Mouse (Mus musculus) left cerebral cortex, postnatal 25 days (tissue): ENCODE results near the gene Rasal1. TPM values are rescaled to one million over a fixed set of nuclear protein-coding genes. Genes with fewer than 3 reads are reported as not detected.

Source experiments
- DNase-seq, 2 experiments: peaks; one replicate each; pipeline ENCODE4 v3.0.0; 2022; ENCODE audit warnings: low spot score in 2 of 2, mixed read lengths in 1 of 2
- intact Hi-C: fragments of 180-260 bp; cut with DNase I; formaldehyde crosslinking; loops from one replicate; pipeline ENCODE4 v1.15.1; 2025
- total RNA-seq, 2 experiments: library from RNA; stranded (reverse); gene quantifications; 2 replicates each; pipeline ENCODE4 v1.2.3; 2021

The Rasal1 gene
- 10 to 100 TPM; 81.0 to 82.3 TPM for total RNA-seq

GRCm38 (mm10) chr5:120648569-120649373 lies at the start of gene Rasal1:
Rasal1 (plus strand) TSS chr5:120648812.
- peak; percentile 78 to 92 for DNase-seq
- intact Hi-C loops, result loop anchor here (1.0 to 2.0 kb wide), 2 partner anchors 8 to 28 kb away; no protein-coding TSS in a partner anchor

GRCm38 (mm10) chr5:120599625-120600024 lies 49.0 kb upstream of the Rasal1 start:
- DNase-seq, result no peak
- intact Hi-C loops, result loop anchor here (10.0 kb wide), 1 partner anchor 445 kb away; no protein-coding TSS in a partner anchor

- DNase-seq, result no peak
- intact Hi-C loops, result loop anchor here (10.0 kb wide), 1 partner anchor 446 kb away; no protein-coding TSS in a partner anchor
These were observed 47.5 kb upstream of the Rasal1 start for GRCm38 (mm10) chr5:120600946-120601668.

GRCm38 (mm10) chr5:120602210-120602609 lies 46.4 kb upstream of the Rasal1 start:
- no peak for DNase-seq
- intact Hi-C loops, result loop anchor here (10.0 kb wide), 1 partner anchor 447 kb away; no protein-coding TSS in a partner anchor

GRCm38 (mm10) chr5:120603515-120603914 lies 45.1 kb upstream of the Rasal1 start:
- no peak for DNase-seq
- intact Hi-C loops, result loop anchor here (10.0 kb wide), 1 partner anchor 449 kb away; no protein-coding TSS in a partner anchor

GRCm38 (mm10) chr5:120604839-120605238 lies 43.8 kb upstream of the Rasal1 start:
- intact Hi-C loops, result loop anchor here (1.0 to 10.0 kb wide), 3 partner anchors 48 to 450 kb away; no protein-coding TSS in a partner anchor
- peak; percentile 85 to 86 for DNase-seq

- no peak for DNase-seq
- intact Hi-C loops, result loop anchor here (1.0 to 10.0 kb wide), 3 partner anchors 48 to 450 kb away; no protein-coding TSS in a partner anchor
These were observed 43.4 kb upstream of the Rasal1 start for GRCm38 (mm10) chr5:120605241-120605661.

GRCm38 (mm10) chr5:120605688-120606087 lies 42.9 kb upstream of the Rasal1 start:
- peak; percentile 89 to 94 for DNase-seq
- intact Hi-C loops, result loop anchor here (1.0 to 10.0 kb wide), 3 partner anchors 48 to 451 kb away; no protein-coding TSS in a partner anchor

- intact Hi-C loops, result loop anchor here (5.0 to 10.0 kb wide), 2 partner anchors 49 to 452 kb away; no protein-coding TSS in a partner anchor
- DNase-seq, result no peak
These were observed 41.9 kb upstream of the Rasal1 start for GRCm38 (mm10) chr5:120606590-120607200.

- no peak for DNase-seq
- intact Hi-C loops, result loop anchor here (5.0 to 10.0 kb wide), 2 partner anchors 50 to 453 kb away; no protein-coding TSS in a partner anchor
These were observed 41.3 kb upstream of the Rasal1 start for GRCm38 (mm10) chr5:120607335-120607734.

- DNase-seq, result no peak
- intact Hi-C loops, result loop anchor here (5.0 to 10.0 kb wide), 2 partner anchors 52 to 455 kb away; no protein-coding TSS in a partner anchor
These were observed 39.3 kb upstream of the Rasal1 start for GRCm38 (mm10) chr5:120609246-120609775.

GRCm38 (mm10) chr5:120610906-120611305 lies 37.7 kb upstream of the Rasal1 start:
- intact Hi-C loops, result no loop called here

GRCm38 (mm10) chr5:120611416-120611815 lies 37.2 kb upstream of the Rasal1 start:
- intact Hi-C loops, result no loop called here
- no peak for DNase-seq

More at GRCm38 (mm10) chr5:120610906-120611305, 37.7 kb upstream of the Rasal1 start:
- no peak for DNase-seq

GRCm38 (mm10) chr5:120612442-120612821 lies 36.2 kb upstream of the Rasal1 start, which contains the start of the genes Rita1 and Ddx54:
Rita1 (minus strand) TSS chr5:120612589.
Ddx54 (plus strand) TSS chr5:120612739.
- peak; percentile 99 for DNase-seq
- intact Hi-C loops, result no loop called here

- intact Hi-C loops, result no loop called here
- DNase-seq, result peak; percentile 100
These were observed 35.6 kb upstream of the Rasal1 start for GRCm38 (mm10) chr5:120612822-120613604.

- no peak for DNase-seq
- intact Hi-C loops, result no loop called here
These were observed 32.7 kb upstream of the Rasal1 start for GRCm38 (mm10) chr5:120615903-120616302.

GRCm38 (mm10) chr5:120618778-120619177 lies 29.8 kb upstream of the Rasal1 start:
- no peak for DNase-seq
- intact Hi-C loops, result no loop called here

GRCm38 (mm10) chr5:120619201-120619600 lies 29.4 kb upstream of the Rasal1 start:
- intact Hi-C loops, result no loop called here
- DNase-seq, result peak in 1 of 2 experiments; percentile 60
